Mouse (Mus musculus) mouse trophoblast stem cell (cell line): ENCODE data around the gene Tnfsf12.
"Not testable (repeated sequence)": the region's sequence is repeated elsewhere in the genome, so short reads cannot be mapped to it uniquely, and the experiment has no call there.

Experiments used
- in situ Hi-C, 2 experiments: fragments of 300-500 bp; cut with MseI, MboI; formaldehyde crosslinking; loops; 2 replicates in 1 of 2; 3 replicates in 1 of 2; pipeline ENCODE4 v1.15.1; 2025

The Tnfsf12 gene

DNA sequence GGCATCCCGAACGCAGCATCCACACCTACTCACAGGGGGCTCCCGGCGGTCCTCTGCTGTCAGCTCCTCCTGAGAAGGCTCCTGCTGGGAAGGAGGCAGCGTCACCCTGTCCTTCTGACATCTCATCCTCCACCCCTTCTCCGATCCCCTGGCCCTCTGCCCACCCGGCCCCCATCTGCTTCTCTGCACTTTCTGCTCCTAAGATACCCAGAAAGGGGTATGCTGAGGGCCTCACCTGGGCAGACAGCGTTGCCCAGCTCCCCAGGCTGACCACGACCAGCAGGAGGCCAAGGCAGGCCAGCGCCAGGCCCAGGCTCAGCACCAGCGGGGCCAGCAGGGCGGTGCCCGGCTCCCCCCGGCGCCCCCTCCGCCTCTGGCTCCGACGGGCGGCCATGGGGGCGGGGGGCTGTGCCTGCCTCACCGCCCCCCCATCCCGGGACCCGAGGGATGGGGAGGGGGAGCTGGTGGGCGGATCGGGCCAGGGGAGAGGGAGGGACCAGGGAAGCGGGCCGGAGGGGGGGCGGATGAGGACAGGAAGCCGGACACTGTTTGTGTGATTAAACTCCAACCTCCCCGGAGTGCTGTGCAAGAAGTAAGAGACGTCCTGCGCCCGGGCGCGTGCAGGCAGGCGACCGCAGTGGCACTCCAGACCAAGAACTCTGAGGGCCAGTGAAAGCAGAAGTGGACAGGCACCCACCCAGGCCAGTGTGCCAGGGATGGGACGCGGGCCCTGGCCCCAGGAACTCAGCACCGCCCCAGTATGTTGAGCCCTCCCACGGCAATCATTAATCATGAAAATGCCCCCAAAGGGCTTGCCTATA, at the start of gene Tnfsf12, which contains the start of gene Tnfsfm13:
Tnfsf12 (minus strand) TSS at position 489 of the 821 bp plus-strand sequence.
Tnfsfm13 (minus strand) TSS at position 738 of the 821 bp plus-strand sequence.
- in situ Hi-C loops = no loop called here

DNA sequence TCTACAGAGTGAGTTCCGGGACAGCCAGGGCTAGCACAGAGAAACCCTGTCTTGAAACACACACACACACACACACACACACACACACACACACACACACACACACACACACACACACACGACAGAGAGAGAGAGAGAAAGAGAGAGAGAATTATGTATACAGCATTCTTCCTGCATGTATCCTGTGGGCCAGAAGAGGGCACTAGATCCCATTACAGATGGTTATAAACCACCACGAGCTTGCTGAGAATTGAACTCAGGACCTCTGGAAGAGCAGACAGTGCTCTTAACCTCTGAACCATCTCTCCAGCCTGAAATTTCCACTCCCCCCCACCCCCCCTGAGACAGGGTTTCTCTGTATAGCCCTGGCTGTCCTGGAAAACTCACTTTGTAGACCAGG, 35.8 kb upstream of the Tnfsf12 start:
- in situ Hi-C loops = not testable (repeated sequence)

DNA sequence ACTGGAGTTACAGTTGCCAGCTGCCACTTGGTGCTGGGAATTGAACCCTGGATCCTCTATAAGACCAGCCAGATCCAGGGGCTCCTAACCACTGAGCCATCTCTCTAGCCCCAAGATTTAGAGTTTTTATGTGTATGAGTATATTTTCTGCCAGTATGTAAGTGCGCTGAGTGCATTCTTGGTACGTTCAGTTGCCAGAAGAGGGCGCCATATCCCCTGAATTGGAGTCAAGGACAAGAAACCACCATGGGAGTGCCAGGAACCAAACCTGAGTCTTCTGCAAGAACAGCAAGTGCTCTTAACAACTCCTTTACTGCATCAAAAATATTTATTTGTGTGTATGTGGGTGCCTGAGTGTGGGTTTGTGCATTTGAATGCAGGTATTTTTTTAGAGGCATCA, 33.4 kb upstream of the Tnfsf12 start:
- in situ Hi-C loops = no loop called here

- in situ Hi-C loops = no loop called here
These were observed 30.3 kb upstream of the Tnfsf12 start for GRCm38 (mm10) chr11:69725951-69726350.

- in situ Hi-C loops = no loop called here
These were observed 27.4 kb upstream of the Tnfsf12 start for GRCm38 (mm10) chr11:69723074-69723473.

GRCm38 (mm10) chr11:69720852-69721251, 25.2 kb upstream of the Tnfsf12 start:
- in situ Hi-C loops = no loop called here

DNA sequence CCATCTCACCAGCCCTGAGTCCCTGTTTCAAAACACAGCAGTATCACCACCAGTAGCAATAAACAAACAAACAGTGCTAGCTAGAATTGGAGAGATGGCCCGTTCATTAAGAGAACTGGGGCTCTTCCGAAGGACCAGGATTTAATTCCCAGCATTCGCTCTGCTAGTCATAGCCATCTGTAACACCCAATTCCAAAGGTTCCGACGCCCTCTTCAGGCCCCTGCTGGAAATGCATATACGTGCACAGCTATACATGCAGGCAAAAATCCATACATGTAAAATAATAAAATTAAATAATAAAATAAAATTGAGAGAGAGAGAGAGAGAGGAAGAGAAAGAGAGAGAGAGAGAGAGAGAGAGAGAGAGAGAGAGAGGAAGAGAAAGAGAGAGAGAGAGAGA, 23.8 kb upstream of the Tnfsf12 start:
- in situ Hi-C loops = loop anchor here in 1 of 2 experiments (5.0 kb wide), 1 partner anchor 37 kb away; the partner anchor contains the start of gene Senp3

DNA sequence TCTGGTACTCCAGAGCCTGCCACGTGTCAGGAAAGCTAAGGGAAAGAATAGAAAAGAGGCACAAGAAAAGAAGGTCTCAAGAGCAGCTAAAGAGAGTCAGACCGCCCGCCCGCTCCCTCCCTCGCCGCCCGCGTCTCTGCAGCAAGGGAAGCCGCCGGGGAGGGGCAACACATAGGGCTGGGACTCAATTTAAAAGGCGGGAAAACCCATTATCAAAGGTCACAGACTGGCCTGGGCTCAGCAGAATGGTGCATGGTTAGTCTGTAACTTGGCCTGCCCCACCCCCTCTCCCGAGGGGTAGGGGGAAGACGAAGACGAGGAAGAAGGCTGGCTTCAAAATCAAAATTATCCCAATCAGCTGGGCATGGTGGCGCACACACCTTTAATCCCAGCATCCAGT, 23.0 kb upstream of the Tnfsf12 start:
- in situ Hi-C loops = loop anchor here in 1 of 2 experiments (5.0 kb wide), 1 partner anchor 36 kb away; the partner anchor contains the start of gene Senp3

DNA sequence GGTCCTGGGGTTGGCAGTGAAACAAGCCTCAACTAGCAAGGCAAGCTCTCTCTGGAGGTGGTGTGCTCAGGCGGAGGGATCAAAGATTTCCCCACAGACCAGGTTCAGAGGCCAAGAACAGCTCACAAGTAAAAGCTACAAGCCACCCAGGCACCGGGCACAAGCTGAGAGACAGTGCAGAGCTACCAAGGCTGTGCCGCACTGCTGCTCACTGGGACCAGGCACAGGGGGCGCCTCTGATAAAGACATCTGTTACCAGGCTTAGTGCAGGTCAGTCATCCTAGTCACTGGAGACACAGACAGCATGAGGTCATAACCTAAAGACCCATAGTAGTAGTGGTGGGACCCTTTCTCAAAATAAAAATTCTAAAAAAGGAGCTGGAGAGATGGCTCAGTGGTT, 21.3 kb upstream of the Tnfsf12 start:
- in situ Hi-C loops = loop anchor here in 1 of 2 experiments (5.0 kb wide), 1 partner anchor 35 kb away; the partner anchor contains the start of gene Senp3

DNA sequence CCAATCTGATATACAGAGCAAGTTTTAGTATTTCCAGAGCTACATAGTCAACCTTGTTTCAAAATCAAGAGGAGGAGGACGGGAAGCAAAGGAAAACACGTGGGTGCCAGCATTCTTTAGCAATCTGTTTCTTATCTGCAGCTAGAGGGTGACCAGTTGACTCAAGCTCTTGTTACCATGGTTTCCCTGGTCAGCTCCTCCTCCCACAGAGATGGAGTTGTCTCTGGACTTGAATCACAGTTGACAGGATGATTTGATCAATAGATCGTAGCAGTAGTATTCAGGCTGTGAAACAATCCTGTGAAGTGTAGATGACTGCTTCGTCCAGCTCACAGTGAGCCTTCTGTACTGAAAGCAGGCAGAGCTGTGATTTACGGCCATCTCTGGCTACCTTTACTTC, 20.3 kb upstream of the Tnfsf12 start:
- in situ Hi-C loops = loop anchor here in 1 of 2 experiments (5.0 kb wide), 1 partner anchor 34 kb away; the partner anchor contains the start of gene Senp3

DNA sequence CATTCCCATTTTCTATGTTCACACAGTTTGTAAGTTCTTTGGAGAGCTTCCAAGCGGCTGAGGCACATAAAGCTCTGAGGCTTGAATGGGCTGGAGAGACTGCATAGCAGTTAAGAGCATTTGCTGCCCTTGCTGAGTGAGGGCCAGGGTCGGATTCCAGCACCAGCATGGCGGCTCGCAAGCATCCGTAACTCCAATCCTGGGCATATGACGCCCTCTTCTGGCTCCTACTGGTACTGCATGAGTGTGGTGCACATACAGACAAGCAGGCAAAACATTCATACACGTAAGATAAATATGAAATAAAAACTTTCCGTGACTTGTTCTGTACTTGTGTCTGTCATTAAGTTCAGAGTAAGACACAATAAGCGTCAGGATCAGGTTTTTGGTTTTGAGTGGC, 19.8 kb upstream of the Tnfsf12 start:
- in situ Hi-C loops = loop anchor here in 1 of 2 experiments (5.0 kb wide), 1 partner anchor 33 kb away; the partner anchor contains the start of gene Senp3

DNA sequence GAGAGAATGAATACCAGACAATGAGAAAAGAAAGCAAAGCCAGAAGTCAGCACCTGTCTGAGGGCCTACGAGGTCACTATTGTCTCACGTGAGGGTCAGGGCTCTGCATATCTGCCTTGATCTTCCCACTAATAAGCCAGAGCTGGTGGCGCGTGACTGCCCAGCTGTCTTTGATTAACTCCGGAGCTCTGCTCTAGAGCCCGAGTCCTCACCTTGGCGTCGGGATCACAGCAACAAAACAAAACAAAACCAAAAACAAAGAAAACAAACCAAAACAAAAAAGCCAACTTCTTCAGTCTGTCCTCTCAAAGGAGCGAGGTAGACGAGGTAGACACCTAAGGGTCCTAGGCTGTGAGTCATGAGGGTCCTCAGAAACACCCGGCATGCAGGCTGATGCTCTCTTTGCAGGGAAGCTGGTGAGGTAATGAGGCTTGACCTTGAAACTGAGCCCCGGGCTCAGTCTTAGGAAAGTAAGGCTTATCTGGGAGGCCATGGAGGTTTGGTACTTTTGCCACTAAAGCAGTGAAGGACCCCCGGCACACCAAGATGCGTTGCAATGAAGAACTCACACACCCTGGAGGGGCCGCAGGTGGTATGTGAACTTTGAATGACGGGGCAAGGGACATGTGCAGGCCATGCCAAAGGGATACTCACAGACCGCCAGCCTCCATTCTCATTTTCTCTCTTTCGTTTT, 19.1 kb upstream of the Tnfsf12 start:
- in situ Hi-C loops = loop anchor here in 1 of 2 experiments (5.0 kb wide), 1 partner anchor 32 kb away; the partner anchor contains the start of gene Senp3

GRCm38 (mm10) chr11:69712954-69713672, 17.5 kb upstream of the Tnfsf12 start:
- in situ Hi-C loops = no loop called here

DNA sequence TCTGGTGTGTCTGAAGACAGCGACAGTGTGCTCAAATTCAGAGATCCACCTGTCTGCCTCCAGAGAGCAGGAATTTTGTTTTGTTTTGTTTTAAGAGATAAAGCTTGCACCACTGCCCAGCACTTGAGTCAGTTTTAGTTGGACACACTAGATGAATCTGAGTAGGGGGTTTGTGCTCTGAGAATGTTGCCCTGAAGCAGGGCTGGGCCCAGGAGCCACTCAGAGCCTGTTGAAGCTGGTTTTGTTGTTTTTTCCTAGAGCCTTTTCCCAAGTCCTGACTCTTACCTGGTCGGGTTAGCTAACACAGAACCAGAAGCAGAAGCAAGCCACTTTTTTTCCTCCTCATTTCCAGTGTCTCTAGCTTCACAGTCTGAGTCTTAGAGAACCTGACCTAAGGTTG, 15.4 kb upstream of the Tnfsf12 start:
- in situ Hi-C loops = no loop called here

- in situ Hi-C loops = no loop called here
These were observed 14.8 kb upstream of the Tnfsf12 start for GRCm38 (mm10) chr11:69710470-69710869.

GRCm38 (mm10) chr11:69709554-69710446, 14.2 kb upstream of the Tnfsf12 start:
- in situ Hi-C loops = no loop called here

DNA sequence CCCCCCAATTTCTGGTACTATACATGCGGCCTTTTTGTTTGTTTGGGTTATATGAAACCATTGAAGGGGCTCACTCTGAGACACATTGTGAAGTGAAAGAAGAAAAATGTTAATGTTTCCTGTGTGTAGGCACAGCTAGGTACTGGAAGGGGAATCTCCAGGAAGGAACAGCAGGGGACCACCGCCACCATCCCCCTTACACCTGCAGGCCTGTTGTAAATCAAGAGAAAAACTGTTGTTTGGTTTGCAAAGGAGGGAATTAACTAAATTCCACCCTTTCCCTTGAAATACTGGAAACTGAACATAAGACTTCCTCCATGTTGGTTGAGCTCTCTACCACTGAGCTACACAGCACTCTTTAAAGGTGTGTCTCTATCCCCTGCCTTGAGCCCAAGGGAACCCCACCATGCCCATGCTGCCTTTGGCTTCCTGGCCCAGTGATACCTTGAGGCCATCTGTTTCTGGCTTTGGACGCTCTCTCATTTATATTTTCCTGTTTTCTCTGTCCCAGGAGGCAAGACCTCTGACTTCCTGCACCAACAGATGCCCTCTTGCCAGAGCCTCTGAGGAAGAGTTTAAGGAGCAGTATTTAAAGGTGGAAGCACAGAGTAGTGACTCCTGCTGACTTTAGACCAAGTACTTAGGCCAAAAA, 13.1 kb upstream of the Tnfsf12 start:
- in situ Hi-C loops = no loop called here

DNA sequence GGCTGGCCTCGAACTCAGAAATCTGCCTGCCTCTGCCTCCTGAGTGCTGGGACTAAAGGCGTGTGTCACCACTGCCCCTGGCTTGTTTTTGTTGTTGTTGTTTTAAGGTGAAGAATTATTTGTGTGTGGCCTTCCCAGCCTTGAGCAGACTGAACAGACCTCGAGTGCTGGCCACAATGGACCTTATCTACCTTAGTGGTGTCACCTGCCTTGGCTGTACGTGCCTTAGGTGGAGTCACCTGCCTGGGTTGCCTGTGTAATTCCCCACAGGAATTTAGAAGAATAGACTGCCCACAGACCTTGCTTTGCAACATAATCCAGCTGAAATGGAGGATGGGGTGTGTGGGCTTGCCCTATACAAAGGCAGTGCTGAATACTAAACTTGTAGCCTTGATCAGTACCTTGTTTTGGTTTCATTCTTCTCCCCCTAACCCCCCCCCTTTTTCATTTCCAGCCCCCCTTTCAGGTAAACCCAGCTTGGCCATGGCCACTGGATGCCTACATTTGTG, 12.3 kb upstream of the Tnfsf12 start:
- in situ Hi-C loops = no loop called here

- in situ Hi-C loops = no loop called here
These were observed 11.8 kb upstream of the Tnfsf12 start for GRCm38 (mm10) chr11:69707480-69707847.
